Mouse (Mus musculus) midbrain, embryonic 16.5 days (tissue): ENCODE data around the gene Cbfa2t3. TPM values are rescaled to one million over a fixed set of nuclear protein-coding genes. Genes with fewer than 3 reads are reported as not detected.

Source experiments
- ATAC-seq: fragments of 200-750 bp; cut with Nextera tagmentation; 2 replicates; pipeline ENCODE4 v1.8.0; 2017; ENCODE audit warnings: moderate TSS enrichment
- H3K27ac ChIP-seq: fragments of 300-500 bp; sonication (generic); 2 replicates; pipeline ENCODE4 v1.5.1; 2014; ENCODE audit warnings: mild to moderate bottlenecking, low read length, mixed read lengths
- H3K27me3 ChIP-seq: fragments of 300-500 bp; sonication (generic); 2 replicates; pipeline ENCODE4 v1.6.1; 2014; ENCODE audit warnings: low read depth, low read length, mixed read lengths; ENCODE audit not compliant: control insufficient read depth, insufficient read depth
- H3K36me3 ChIP-seq: fragments of 300-500 bp; sonication (generic); 2 replicates; pipeline ENCODE4 v1.6.1; 2014; ENCODE audit warnings: mild to moderate bottlenecking, low read length, moderate library complexity, mixed read lengths; ENCODE audit not compliant: control insufficient read depth, insufficient read depth
- H3K4me1 ChIP-seq: fragments of 300-500 bp; sonication (generic); 2 replicates; pipeline ENCODE4 v1.6.1; 2014; ENCODE audit warnings: mild to moderate bottlenecking, low read length, mixed read lengths; ENCODE audit not compliant: control insufficient read depth, insufficient read depth
- H3K4me2 ChIP-seq: fragments of 300-500 bp; sonication (generic); 2 replicates; pipeline ENCODE4 v1.6.1; 2014; ENCODE audit warnings: mild to moderate bottlenecking, low read length, mixed read lengths
- H3K4me3 ChIP-seq: fragments of 300-500 bp; sonication (generic); 2 replicates; pipeline ENCODE4 v1.5.1; 2014; ENCODE audit warnings: low read depth, mild to moderate bottlenecking, low read length, moderate library complexity, mixed read lengths
- H3K9ac ChIP-seq: fragments of 300-500 bp; sonication (generic); 2 replicates; pipeline ENCODE4 v1.6.1; 2014; ENCODE audit warnings: low read depth, low read length, mixed read lengths
- H3K9me3 ChIP-seq: fragments of 300-500 bp; sonication (generic); replicated peaks from 2 replicates; pipeline ENCODE4 v1.6.1; 2014; ENCODE audit warnings: mild to moderate bottlenecking, low read length, mixed read lengths; ENCODE audit not compliant: control insufficient read depth, poor library complexity, severe bottlenecking
- WGBS: fragments of 180-500 bp; shearing (Covaris S2); extraction: QIAGEN DNeasy Blood & Tissue Kit; methylation state at CpG from one replicate; pipeline ENCODE4 v1.1.7; 2014; 5-methylcytosine and 5-hydroxymethylcytosine counted together
- polyA plus RNA-seq: library from polyadenylated mRNA; unstranded; fragments of >200 nt; fragmentation: Nextera tagmentation; extraction: Ambion mirVana; gene quantifications from 2 replicates; pipeline ENCODE4 v1.2.1, GENCODE M21; 2015

The Cbfa2t3 gene
- polyA plus RNA-seq, 1 experiment from 2014 or later: 17.7 TPM

- Histone ChIP-seq H3K9ac (peak overlapping the region; percentile 95), H3K36me3 (no peaks in the 10 kb centered on the region), H3K9me3 (no peaks in the 10 kb centered on the region), H3K4me1 (peaks cover 37% of the 10 kb centered on the region), H3K4me2 (peak overlapping the region; percentile 77), H3K27me3 (no peaks in the 10 kb centered on the region), H3K27ac (peak overlapping the region; percentile 94), H3K4me3 (peak overlapping the region; percentile 90)
- WGBS: 54% methylated on average over 17 of the region's 17 CpGs
- ATAC-seq: no peak
These were observed 23.1 kb downstream of the Cbfa2t3 start for GRCm38 (mm10) chr8:122675596-122676420.

- Histone ChIP-seq H3K27ac (peak overlapping the region; percentile 94; the same call in 1 of the 2 replicates), H3K9ac (no peak overlapping the region)
- 37% methylated on average over 7 of the region's 7 CpGs for WGBS
These were observed 23.9 kb downstream of the Cbfa2t3 start for GRCm38 (mm10) chr8:122674999-122675398.

GRCm38 (mm10) chr8:122673989-122674388 is 24.9 kb downstream of the Cbfa2t3 start:
- peaks cover 29% of the 10 kb centered on the region for H3K4me1 ChIP-seq
- H3K4me3 ChIP-seq: no peak overlapping the region
- no peak overlapping the region for H3K9ac ChIP-seq
- no peaks in the 10 kb centered on the region for H3K9me3 ChIP-seq
- 80% methylated on average over 12 of the region's 12 CpGs for WGBS
- H3K4me2 ChIP-seq: peak overlapping the region; percentile 13; the same call in 1 of the 2 replicates
- H3K27me3 ChIP-seq: no peaks in the 10 kb centered on the region
- H3K36me3 ChIP-seq: no peaks in the 10 kb centered on the region
- ATAC-seq: no peak
- no peak overlapping the region for H3K27ac ChIP-seq

More at GRCm38 (mm10) chr8:122674999-122675398, 23.9 kb downstream of the Cbfa2t3 start:
- ATAC-seq: no peak
- no peaks in the 10 kb centered on the region for H3K27me3 ChIP-seq
- H3K9me3 ChIP-seq: no peaks in the 10 kb centered on the region
- H3K36me3 ChIP-seq: no peaks in the 10 kb centered on the region
- peak overlapping the region; percentile 90 for H3K4me3 ChIP-seq
- H3K4me2 ChIP-seq: peak overlapping the region; percentile 77
- peaks cover 34% of the 10 kb centered on the region for H3K4me1 ChIP-seq

DNA sequence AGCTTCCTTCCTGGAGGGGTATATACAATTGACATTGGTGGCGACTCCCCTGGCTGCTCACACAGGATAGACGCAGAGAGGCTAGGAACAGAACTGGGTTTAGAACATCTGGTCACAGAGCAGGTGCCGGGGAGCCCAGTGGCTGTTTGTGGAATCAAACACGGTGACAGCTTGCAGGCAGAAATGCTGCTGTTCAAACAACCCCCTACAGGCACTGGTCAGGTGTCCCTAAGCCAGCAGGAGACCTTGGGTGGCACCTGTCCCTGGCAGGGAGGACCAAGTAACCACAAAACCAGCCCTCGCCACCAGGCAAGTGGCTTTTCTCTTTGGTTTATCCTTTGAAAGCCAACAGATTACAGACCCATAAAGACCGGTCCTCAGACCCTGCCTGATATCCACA is 27.0 kb downstream of the Cbfa2t3 start:
- no peaks in the 10 kb centered on the region for H3K27me3 ChIP-seq
- no peak overlapping the region for H3K9ac ChIP-seq
- no peak overlapping the region for H3K4me3 ChIP-seq
- WGBS: 64% methylated on average over 6 of the region's 6 CpGs
- H3K4me1 ChIP-seq: peaks cover 34% of the 10 kb centered on the region
- H3K9me3 ChIP-seq: no peaks in the 10 kb centered on the region
- H3K36me3 ChIP-seq: no peaks in the 10 kb centered on the region
- no peak for ATAC-seq
- no peak overlapping the region for H3K27ac ChIP-seq
- H3K4me2 ChIP-seq: no peak overlapping the region

DNA sequence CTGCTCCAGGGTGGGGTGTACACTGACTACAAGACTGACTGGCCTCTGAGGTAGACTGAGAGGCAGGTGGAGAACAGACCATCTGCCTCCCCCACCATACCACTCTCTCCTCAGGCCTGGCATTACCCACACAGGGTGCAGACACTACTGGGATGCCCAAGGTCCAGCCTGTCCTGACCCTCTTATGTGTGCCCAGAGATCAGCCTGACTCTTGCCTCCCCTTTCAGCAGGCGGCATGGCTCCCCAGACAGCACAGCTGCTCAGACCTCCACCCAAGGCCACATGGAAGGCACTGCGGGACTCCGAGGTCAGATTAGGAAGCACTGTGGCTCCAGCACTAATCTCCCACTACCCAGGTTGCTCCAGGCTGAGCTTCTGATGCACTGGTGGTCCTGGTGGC is 28.2 kb downstream of the Cbfa2t3 start:
- H3K9ac ChIP-seq: peak overlapping the region; percentile 21; the same call in 1 of the 2 replicates
- no peaks in the 10 kb centered on the region for H3K36me3 ChIP-seq
- WGBS: 39% methylated on average over 3 of the region's 3 CpGs
- H3K27ac ChIP-seq: no peak overlapping the region
- no peak overlapping the region for H3K4me3 ChIP-seq
- no peak overlapping the region for H3K4me2 ChIP-seq
- no peaks in the 10 kb centered on the region for H3K9me3 ChIP-seq
- no peaks in the 10 kb centered on the region for H3K27me3 ChIP-seq
- no peak for ATAC-seq
- H3K4me1 ChIP-seq: peaks cover 37% of the 10 kb centered on the region

- Histone ChIP-seq H3K27me3 (no peaks in the 10 kb centered on the region), H3K4me1 (peaks cover 38% of the 10 kb centered on the region), H3K4me2 (peak overlapping the region; percentile 13; the same call in 1 of the 2 replicates), H3K4me3 (no peak overlapping the region), H3K36me3 (no peaks in the 10 kb centered on the region), H3K9ac (no peak overlapping the region), H3K27ac (no peak overlapping the region), H3K9me3 (no peaks in the 10 kb centered on the region)
- 14% methylated on average over 11 of the region's 11 CpGs for WGBS
- no peak for ATAC-seq
These were observed 28.9 kb downstream of the Cbfa2t3 start for GRCm38 (mm10) chr8:122670001-122670400.

DNA sequence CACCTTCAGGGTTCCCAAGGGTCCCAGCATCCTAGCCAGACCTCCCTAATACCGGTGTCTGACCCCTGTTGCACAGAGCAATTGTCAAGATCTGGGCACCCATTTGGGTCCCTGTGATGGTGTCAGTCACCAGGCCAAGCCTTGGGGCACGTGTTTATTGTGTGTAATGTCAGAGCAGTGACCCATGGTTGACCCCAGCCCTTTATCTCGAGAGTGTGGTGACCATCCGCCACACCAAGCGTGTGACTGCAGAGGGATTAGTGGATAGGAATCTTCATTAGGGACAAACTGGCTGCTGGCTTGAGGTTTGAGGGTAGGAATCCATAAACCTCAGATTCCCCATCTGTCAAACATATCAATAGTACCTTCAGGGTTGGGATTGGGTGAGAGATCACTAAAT is 29.5 kb downstream of the Cbfa2t3 start:
- Histone ChIP-seq H3K9ac (no peak overlapping the region), H3K4me1 (peaks cover 37% of the 10 kb centered on the region), H3K36me3 (no peaks in the 10 kb centered on the region), H3K4me3 (no peak overlapping the region), H3K9me3 (no peaks in the 10 kb centered on the region), H3K27ac (no peak overlapping the region), H3K4me2 (no peak overlapping the region), H3K27me3 (no peaks in the 10 kb centered on the region)
- ATAC-seq: no peak
- 14% methylated on average over 5 of the region's 5 CpGs for WGBS

DNA sequence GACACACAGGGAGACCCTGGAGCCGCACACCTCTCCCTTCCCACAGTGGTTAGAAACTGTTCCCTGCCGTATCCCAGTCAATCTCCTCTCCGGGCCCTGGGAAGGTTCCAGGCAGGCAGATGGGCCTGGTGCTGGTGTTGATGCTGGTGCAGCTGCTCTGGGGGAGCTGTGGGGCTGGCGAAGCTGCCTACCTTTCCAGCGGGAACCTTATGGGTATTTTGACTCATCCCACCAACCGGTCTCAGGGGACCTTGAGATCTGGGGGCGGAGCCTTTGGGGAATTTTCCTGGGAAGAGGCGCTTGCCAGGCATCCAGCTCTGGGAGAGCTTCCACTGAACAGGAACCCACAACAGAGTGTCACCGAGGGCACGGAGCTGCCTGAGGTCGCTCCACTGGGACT is 31.1 kb downstream of the Cbfa2t3 start:
- no peaks in the 10 kb centered on the region for H3K27me3 ChIP-seq
- no peak overlapping the region for H3K27ac ChIP-seq
- WGBS: 70% methylated on average over 11 of the region's 11 CpGs
- ATAC-seq: no peak
- peaks cover 34% of the 10 kb centered on the region for H3K4me1 ChIP-seq
- H3K9ac ChIP-seq: no peak overlapping the region
- no peaks in the 10 kb centered on the region for H3K9me3 ChIP-seq
- H3K4me2 ChIP-seq: no peak overlapping the region
- H3K36me3 ChIP-seq: no peaks in the 10 kb centered on the region
- H3K4me3 ChIP-seq: no peak overlapping the region

DNA sequence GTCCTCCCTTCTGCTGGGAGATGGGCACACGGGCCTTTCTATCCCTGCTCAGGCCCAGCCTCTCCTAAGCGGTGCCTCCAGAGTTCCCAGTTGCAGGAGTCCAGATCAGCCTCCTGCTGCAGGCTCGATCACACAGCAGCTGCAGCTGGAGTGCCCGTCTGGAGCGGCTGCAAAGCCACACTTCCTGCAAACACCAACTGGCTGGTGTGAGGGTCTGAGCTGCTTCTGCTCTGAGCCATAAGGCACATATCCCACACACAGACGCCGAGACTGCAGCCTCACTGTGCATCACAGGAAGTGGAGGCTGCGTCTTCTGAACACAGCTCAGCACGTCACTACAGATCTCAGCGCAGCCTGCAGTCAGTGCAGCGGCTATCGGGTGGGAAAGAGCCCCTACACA is 32.1 kb downstream of the Cbfa2t3 start:
- Histone ChIP-seq H3K27ac (peak overlapping the region; percentile 53), H3K4me2 (peak overlapping the region; percentile 23), H3K27me3 (no peaks in the 10 kb centered on the region), H3K4me3 (no peak overlapping the region), H3K9me3 (no peaks in the 10 kb centered on the region), H3K36me3 (no peaks in the 10 kb centered on the region), H3K9ac (peak overlapping the region; percentile 41), H3K4me1 (peaks cover 34% of the 10 kb centered on the region)
- 63% methylated on average over 12 of the region's 12 CpGs for WGBS
- ATAC-seq: no peak
